Mouse (Mus musculus): Measurements from ENCODE around the gene Mpp3. TPM values are rescaled to one million over a fixed set of nuclear protein-coding genes. Genes with fewer than 3 reads are reported as not detected.
"Not testable (repeated sequence)": the region's sequence is repeated elsewhere in the genome, so short reads cannot be mapped to it uniquely, and the experiment has no call there.

The Mpp3 gene
- polyA plus RNA-seq, 1 experiment from 2014 or later: 0.66 TPM

- Histone ChIP-seq H3K4me3 (no peak overlapping the region), H3K36me3 (no peaks in the 10 kb centered on the region), H3K4me1 (0 out of 2 replicates have a peak, but pooled peaks cover 6% of the 10 kb centered on the region), H3K9ac (no peak overlapping the region), H3K27me3 (replicated peaks) (peaks cover 27% of the 10 kb centered on the region), H3K4me2 (no peak overlapping the region), H3K27ac (no peak overlapping the region), H3K9me3 (replicated peaks) (no peaks in the 10 kb centered on the region)
- 69% methylated on average over 5 of the region's 5 CpGs for WGBS (ENCODE audit: insufficient replicate concordance)
- ATAC-seq: no peak
These were observed 21.6 kb downstream of the Mpp3 start for GRCm38 (mm10) chr11:102006688-102007087.

DNA sequence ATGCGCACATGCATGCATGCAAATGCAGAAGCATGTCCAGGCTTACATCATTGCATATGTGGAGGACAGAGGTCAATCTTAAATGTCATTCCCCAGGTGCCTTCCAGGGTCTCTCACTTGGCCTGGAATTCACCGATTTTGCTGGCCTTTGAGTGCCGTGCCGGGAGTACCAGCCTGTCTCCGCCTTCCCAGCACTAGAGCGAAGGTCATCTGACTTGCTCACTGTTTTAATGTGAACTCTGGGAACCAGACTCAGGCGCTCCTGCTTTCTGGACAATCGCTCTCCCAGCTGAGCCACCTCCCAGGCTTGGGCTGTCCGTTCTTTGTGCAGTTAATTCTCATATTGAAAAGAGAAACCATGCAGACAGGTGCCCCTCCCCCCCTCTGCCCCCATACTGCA lies 22.0 kb downstream of the Mpp3 start:
- no peak for ATAC-seq

GRCm38 (mm10) chr11:102004251-102004650 lies 24.0 kb downstream of the Mpp3 start:
- no peaks in the 10 kb centered on the region for H3K36me3 ChIP-seq
- no peak overlapping the region for H3K27ac ChIP-seq
- no peak overlapping the region for H3K4me2 ChIP-seq
- H3K27me3 ChIP-seq (replicated peaks): peaks cover 13% of the 10 kb centered on the region
- 76% methylated on average over 8 of the region's 8 CpGs for WGBS (ENCODE audit: insufficient replicate concordance)
- H3K4me1 ChIP-seq: 0 out of 2 replicates have a peak, but pooled peaks cover 6% of the 10 kb centered on the region
- ATAC-seq: no peak
- no peaks in the 10 kb centered on the region for H3K9me3 ChIP-seq (replicated peaks)
- H3K9ac ChIP-seq: no peak overlapping the region
- H3K4me3 ChIP-seq: no peak overlapping the region

More for the DNA sequence above, 22.0 kb downstream of the Mpp3 start:
- Histone ChIP-seq H3K9ac (no peak overlapping the region), H3K27ac (no peak overlapping the region), H3K4me1 (0 out of 2 replicates have a peak, but pooled peaks cover 6% of the 10 kb centered on the region), H3K4me3 (no peak overlapping the region), H3K36me3 (no peaks in the 10 kb centered on the region), H3K4me2 (no peak overlapping the region), H3K27me3 (replicated peaks) (peaks cover 23% of the 10 kb centered on the region), H3K9me3 (replicated peaks) (no peaks in the 10 kb centered on the region)
- WGBS (ENCODE audit: insufficient replicate concordance): 72% methylated on average over 9 of the region's 9 CpGs

DNA sequence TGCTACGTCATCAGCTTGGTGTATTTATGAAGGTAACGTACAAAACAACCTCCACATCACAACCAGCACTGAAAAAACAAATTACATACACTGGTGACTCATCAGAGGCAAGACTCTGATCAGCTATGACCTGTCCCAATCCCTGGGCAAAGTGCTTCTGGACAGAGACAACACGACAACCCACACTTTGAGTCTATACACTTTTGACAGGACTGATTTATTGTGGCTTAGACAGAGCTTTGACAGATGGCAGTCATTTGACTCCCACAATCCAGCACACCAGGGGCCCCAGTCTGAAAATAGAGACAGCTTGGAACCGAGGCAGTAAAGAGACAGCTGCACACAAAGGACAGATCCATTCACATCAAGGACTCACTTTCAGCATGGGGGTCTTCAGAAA lies 28.8 kb downstream of the Mpp3 start:
- no peaks in the 10 kb centered on the region for H3K36me3 ChIP-seq
- H3K27ac ChIP-seq: no peak overlapping the region
- H3K4me1 ChIP-seq: peaks cover 7% of the 10 kb centered on the region
- ATAC-seq: no peak
- no peaks in the 10 kb centered on the region; the same call in 1 of the 2 replicates for H3K27me3 ChIP-seq (replicated peaks)
- no peak overlapping the region for H3K9ac ChIP-seq
- H3K4me2 ChIP-seq: no peak overlapping the region
- H3K4me3 ChIP-seq: no peak overlapping the region
- 58% methylated on average over 4 of the region's 4 CpGs for WGBS (ENCODE audit: insufficient replicate concordance)
- no peaks in the 10 kb centered on the region for H3K9me3 ChIP-seq (replicated peaks)

GRCm38 (mm10) chr11:101998258-101998657 lies 30.0 kb downstream of the Mpp3 start:
- H3K9ac ChIP-seq: no peak overlapping the region
- no peak overlapping the region for H3K27ac ChIP-seq
- H3K4me2 ChIP-seq: no peak overlapping the region
- no peaks in the 10 kb centered on the region for H3K9me3 ChIP-seq (replicated peaks)
- no peak overlapping the region for H3K4me3 ChIP-seq
- H3K27me3 ChIP-seq (replicated peaks): no peaks in the 10 kb centered on the region; the same call in 1 of the 2 replicates
- peaks cover 18% of the 10 kb centered on the region for H3K4me1 ChIP-seq
- H3K36me3 ChIP-seq: no peaks in the 10 kb centered on the region
- ATAC-seq: no peak
- 41% methylated on average over 5 of the region's 5 CpGs for WGBS (ENCODE audit: insufficient replicate concordance)

DNA sequence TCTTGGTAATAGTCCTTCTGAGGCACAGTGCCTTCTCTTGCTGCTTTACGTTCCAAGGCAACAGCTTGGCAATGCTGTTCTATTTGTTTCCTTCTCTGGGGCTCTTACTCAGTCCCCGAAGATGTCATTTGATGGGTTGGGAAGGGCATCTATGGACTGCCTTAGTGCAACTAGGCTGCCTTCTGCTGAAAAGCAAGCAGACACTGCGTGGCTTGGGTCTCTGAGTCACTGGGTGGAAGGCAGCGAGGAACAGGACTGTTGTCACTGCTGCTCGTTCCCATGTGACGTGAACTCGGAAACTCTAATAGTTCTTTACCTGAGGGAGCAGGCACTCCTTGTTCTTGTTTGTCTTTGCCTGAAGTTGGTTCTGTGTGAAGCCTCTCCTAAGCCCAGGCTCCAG lies 32.3 kb downstream of the Mpp3 start:
- Histone ChIP-seq H3K4me1 (peaks cover 31% of the 10 kb centered on the region), H3K36me3 (no peaks in the 10 kb centered on the region), H3K4me2 (no peak overlapping the region), H3K4me3 (no peak overlapping the region), H3K27ac (peak overlapping the region; percentile 0; the same call in 1 of the 2 replicates), H3K9ac (no peak overlapping the region), H3K9me3 (replicated peaks) (no peaks in the 10 kb centered on the region), H3K27me3 (replicated peaks) (no peaks in the 10 kb centered on the region)
- WGBS (ENCODE audit: insufficient replicate concordance): 80% methylated on average over 7 of the region's 7 CpGs
- no peak for ATAC-seq

DNA sequence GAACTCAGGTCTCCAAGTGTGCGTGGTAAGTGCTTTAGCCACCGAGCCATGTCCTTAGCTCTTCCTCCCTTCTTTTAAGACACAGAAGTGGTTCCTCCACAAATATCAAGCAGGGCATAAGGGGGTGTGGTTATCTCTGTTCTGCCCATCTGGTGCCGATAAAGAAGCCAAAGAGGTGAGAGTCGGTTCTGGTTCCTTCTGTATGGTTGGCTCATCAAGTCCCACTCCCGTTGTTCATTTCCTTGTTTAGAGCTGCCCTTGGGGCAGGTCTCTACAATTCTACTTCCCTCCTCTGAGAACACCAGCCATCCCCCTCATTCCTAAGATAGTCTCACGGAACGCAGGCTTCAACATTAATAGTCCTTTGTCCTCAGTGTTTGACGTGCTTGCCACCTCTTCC lies 34.2 kb downstream of the Mpp3 start:
- no peaks in the 10 kb centered on the region for H3K36me3 ChIP-seq
- peak; percentile 93 for ATAC-seq
- H3K4me3 ChIP-seq: peak overlapping the region; percentile 4; the same call in 1 of the 2 replicates
- H3K9me3 ChIP-seq (replicated peaks): no peaks in the 10 kb centered on the region
- peak overlapping the region; percentile 58 for H3K4me2 ChIP-seq
- H3K9ac ChIP-seq: peak overlapping the region; percentile 42; the same call in 1 of the 2 replicates
- peak overlapping the region; percentile 80 for H3K27ac ChIP-seq
- H3K27me3 ChIP-seq (replicated peaks): 0 out of 2 replicates have a peak, but pooled peaks cover 7% of the 10 kb centered on the region
- peaks cover 31% of the 10 kb centered on the region for H3K4me1 ChIP-seq
- 28% methylated on average over 8 of the region's 8 CpGs for WGBS (ENCODE audit: insufficient replicate concordance)

DNA sequence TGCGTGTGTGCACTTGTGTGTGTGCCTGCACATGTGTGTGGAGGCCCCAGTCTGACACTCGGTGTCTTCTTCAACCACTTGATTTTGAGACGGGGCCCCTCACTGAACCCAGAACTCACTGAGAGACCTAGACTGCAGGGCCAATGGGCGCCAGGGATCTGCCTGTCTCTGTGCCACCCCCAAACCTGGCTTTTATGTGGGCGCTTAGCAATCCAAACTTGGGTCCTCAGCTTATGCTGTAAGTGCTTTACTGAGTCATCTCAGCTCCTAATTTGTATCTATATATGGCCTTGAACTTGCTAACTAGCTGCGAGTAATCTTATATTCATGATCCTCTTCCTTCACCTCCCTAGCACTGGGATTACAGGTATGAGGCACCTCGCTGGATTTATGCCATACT lies 35.9 kb downstream of the Mpp3 start:
- Histone ChIP-seq H3K27me3 (replicated peaks) (peaks cover 21% of the 10 kb centered on the region), H3K27ac (no peak overlapping the region), H3K4me1 (peaks cover 31% of the 10 kb centered on the region), H3K9ac (no peak overlapping the region), H3K9me3 (replicated peaks) (no peaks in the 10 kb centered on the region), H3K4me2 (no peak overlapping the region), H3K36me3 (no peaks in the 10 kb centered on the region), H3K4me3 (no peak overlapping the region)
- 70% methylated on average over 7 of the region's 7 CpGs for WGBS (ENCODE audit: insufficient replicate concordance)
- no peak for ATAC-seq

DNA sequence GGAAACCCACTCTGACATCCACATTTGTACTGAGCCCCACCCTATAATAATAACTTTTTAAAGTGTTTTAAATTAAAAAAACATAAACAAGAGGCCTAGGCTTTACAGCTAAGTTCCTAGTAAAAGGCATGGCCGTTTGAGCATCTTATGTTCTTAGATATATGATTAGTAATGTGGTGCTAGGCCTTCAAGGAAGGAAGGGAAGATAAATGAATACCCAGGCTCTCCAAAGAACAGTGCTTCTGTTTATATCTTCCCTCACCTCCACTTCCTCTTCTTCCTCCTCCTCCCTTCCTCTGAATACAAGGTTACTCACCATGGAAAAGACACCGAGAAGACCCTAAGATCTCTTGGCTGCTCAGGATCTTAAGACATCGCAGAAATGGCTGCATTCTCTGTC lies 36.4 kb downstream of the Mpp3 start:
- ATAC-seq: no peak

DNA sequence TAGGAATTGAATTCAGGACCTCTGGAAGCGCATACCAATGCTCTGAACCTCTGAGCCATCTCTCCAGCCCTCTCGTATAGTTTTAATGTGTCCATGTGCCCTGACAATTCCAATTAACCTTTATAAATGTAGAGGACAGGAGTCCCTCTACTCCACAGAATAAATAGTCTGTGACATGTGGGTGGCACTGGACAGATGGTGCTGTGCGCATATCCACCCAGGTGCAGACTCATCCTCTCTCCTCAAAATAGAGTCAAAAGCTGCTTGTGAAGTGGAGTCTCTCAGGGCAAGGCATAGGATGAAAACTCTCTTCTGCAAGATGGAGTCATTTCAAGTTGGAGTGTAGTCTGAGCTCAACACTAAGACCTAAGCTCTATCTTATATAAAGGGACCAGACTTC lies 38.0 kb downstream of the Mpp3 start:
- Histone ChIP-seq H3K9ac (no peak overlapping the region), H3K4me3 (no peak overlapping the region), H3K4me1 (peaks cover 39% of the 10 kb centered on the region), H3K27ac (no peak overlapping the region), H3K9me3 (replicated peaks) (no peaks in the 10 kb centered on the region), H3K36me3 (no peaks in the 10 kb centered on the region), H3K4me2 (no peak overlapping the region), H3K27me3 (replicated peaks) (peaks cover 34% of the 10 kb centered on the region)
- 73% methylated on average over 3 of the region's 3 CpGs for WGBS (ENCODE audit: insufficient replicate concordance)
- ATAC-seq: no peak

More for the DNA sequence above, 36.4 kb downstream of the Mpp3 start:
- 41% methylated on average over 3 of the region's 3 CpGs for WGBS (ENCODE audit: insufficient replicate concordance)
- H3K9me3 ChIP-seq (replicated peaks): no peaks in the 10 kb centered on the region
- no peak overlapping the region for H3K27ac ChIP-seq
- no peak overlapping the region for H3K4me3 ChIP-seq
- H3K4me2 ChIP-seq: no peak overlapping the region
- H3K27me3 ChIP-seq (replicated peaks): peaks cover 27% of the 10 kb centered on the region
- H3K4me1 ChIP-seq: peaks cover 31% of the 10 kb centered on the region
- no peak overlapping the region for H3K9ac ChIP-seq
- H3K36me3 ChIP-seq: no peaks in the 10 kb centered on the region

DNA sequence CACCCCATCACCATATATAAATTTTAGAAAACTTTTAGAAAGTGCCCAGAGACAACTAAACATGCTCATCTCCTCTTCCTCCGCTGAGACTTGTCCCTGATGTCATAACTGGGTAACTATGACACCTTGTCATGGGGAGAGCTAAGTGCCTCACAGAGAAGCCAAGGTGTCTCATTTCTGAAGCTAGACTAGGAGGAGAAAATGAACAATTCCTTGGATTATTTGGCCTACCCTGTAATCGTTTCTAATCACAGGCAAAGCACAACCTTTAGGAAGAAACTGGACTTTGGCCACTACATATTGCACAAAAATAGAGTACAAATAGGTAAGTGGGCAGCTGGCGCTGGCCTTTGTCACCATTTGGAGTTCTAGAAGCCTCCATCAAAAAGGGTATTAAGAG lies 41.3 kb downstream of the Mpp3 start, which contains the start of gene Dusp3:
Gene Dusp3 (minus strand): TSS at position 101 of the 400 bp plus-strand sequence.
- Histone ChIP-seq H3K9me3 (replicated peaks) (no peaks in the 10 kb centered on the region), H3K36me3 (no peaks in the 10 kb centered on the region), H3K27me3 (replicated peaks) (peaks cover 60% of the 10 kb centered on the region), H3K4me1 (peaks cover 39% of the 10 kb centered on the region), H3K9ac (no peak within 1 kb of the TSS), H3K27ac (no peak within 1 kb of the TSS), H3K4me2 (0 out of 2 replicates have a peak within 1 kb of the TSS, but pooled peaks have one; percentile 12), H3K4me3 (no peak within 1 kb of the TSS)
- no peak for ATAC-seq
- WGBS (ENCODE audit: insufficient replicate concordance): 69% methylated on average over 3 of the region's 3 CpGs

DNA sequence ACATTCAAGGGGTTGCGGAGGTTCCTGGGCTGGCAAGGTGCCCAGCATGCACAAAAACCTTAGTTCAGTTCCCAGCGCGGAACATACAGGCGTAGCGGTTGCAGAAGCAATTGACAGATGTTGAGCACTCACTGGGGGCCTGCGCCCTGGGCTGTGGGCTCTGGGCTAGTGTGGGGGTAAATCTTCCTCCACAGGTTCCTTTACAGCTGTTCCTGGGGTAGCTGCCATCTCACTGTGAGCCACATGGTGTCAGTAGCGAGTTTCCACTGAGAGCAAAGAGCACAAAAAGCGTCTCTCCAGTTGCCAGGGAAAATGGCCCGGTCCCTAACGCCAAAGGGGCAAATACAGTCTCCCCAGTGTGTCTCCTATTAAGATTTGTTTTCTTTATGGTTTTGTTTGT lies 42.3 kb downstream of the Mpp3 start:
- no peak overlapping the region for H3K27ac ChIP-seq
- H3K4me1 ChIP-seq: peaks cover 39% of the 10 kb centered on the region
- no peak for ATAC-seq
- WGBS (ENCODE audit: insufficient replicate concordance): 9% methylated on average over 10 of the region's 10 CpGs
- H3K9ac ChIP-seq: no peak overlapping the region
- no peaks in the 10 kb centered on the region for H3K9me3 ChIP-seq (replicated peaks)
- H3K36me3 ChIP-seq: no peaks in the 10 kb centered on the region
- H3K4me3 ChIP-seq: no peak overlapping the region
- H3K4me2 ChIP-seq: 0 out of 2 replicates have a peak overlapping the region, but pooled peaks have one; percentile 12
- peaks cover 60% of the 10 kb centered on the region for H3K27me3 ChIP-seq (replicated peaks)

- not testable (repeated sequence) for ATAC-seq; H3K9me3 ChIP-seq (replicated peaks); H3K4me3 ChIP-seq; H3K27ac ChIP-seq; H3K36me3 ChIP-seq; H3K9ac ChIP-seq
- H3K4me1 ChIP-seq: peaks cover 43% of the 10 kb centered on the region
- 0 out of 2 replicates have a peak overlapping the region, but pooled peaks have one; percentile 98 for H3K4me2 ChIP-seq
- H3K27me3 ChIP-seq (replicated peaks): peaks cover 60% of the 10 kb centered on the region
- WGBS (ENCODE audit: insufficient replicate concordance): 55% methylated on average over 6 of the region's 6 CpGs
These were observed 42.8 kb downstream of the Mpp3 start for GRCm38 (mm10) chr11:101985450-101985849.
